Mouse (Mus musculus): ENCODE results near the gene P2rx3.

DNA sequence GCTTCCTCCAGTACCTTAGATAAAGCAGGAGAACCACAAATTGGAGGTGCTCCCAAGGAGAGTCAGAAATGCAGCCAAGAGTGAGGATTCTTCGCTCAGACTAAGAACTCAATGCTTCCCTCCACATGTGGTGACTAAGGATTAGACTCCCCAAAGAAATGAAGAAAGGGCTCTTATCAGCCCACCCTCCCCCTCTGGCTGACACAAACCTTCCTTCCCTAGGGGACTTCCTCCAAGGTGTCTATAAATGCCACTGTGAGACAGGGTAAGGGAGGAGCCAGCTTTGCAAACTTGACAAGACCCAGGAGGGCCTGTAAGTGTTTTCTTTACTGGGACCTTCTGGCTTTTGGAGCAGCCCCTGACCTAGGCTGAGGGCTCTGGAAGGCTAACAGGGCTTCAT lies 57.1 kb downstream of the P2rx3 start, which contains the start of gene Prg2:
- no peak for TF ChIP-seq CTCF (IDR thresholded peaks at IDR 0.05; ENCODE audit: control insufficient read depth, insufficient read depth, insufficient read length)
- no peak for TF ChIP-seq FOSL1 (IDR thresholded peaks at IDR 0.05; ENCODE audit: insufficient read depth, low read length, poor library complexity, severe bottlenecking)

Measured in C2C12 (cell line).